Mouse (Mus musculus) cortical plate, adult 2 months (tissue): ENCODE results near the gene Higd1a.

ENCODE experiments used
- CTCF ChIP-seq: fragments of 200-500 bp; IDR thresholded peaks from 2 replicates; pipeline ENCODE4 v1.5.1; 2011; ENCODE audit warnings: mild to moderate bottlenecking, control low read depth, low read length; ENCODE audit not compliant: insufficient read depth; ENCODE audit errors: extremely low read depth
- POLR2A ChIP-seq: fragments of 200-500 bp; IDR thresholded peaks from 2 replicates; pipeline ENCODE4 v1.6.1; 2011; ENCODE audit warnings: mild to moderate bottlenecking, low read length, control low read depth; ENCODE audit not compliant: insufficient read depth; ENCODE audit errors: extremely low read depth

DNA sequence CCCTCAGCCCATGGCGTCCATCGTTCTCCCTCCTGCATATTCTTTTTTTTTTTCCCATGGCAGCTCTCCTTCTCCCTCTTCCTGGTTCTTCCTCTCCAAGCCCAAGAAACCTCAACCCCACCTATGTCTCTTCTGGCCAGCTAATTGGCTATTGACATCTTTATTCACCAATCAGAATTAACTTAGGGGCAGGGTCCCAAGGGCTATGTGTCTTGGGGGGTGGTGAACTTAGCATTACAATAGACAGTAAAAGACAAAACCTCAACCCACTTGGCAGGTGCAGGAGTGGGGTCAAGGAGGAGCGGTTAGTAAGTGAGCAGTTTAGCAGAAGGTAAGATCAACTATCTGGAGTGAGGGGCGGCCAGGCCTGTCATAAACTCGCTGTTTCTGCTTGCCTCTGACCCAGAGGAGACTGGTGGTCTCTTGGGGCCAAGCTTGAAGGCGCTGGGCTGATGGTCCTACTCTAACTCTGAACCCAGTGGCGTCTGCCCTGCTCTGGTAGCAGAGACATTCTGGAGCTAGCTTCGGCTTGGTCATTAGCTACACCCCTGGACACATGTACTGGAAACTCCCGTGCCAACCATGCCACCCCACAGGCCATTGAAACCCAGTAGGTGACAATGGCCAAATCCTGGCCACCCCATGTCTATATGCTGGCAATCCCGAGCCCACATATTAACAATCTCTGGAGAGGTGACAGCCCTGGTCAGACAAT is 49.4 kb upstream of the Higd1a start:
- TF ChIP-seq CTCF (no peak), POLR2A (no peak)
